ENCODE assay signal across 10 mouse cellular contexts in the genomic region with DNA sequence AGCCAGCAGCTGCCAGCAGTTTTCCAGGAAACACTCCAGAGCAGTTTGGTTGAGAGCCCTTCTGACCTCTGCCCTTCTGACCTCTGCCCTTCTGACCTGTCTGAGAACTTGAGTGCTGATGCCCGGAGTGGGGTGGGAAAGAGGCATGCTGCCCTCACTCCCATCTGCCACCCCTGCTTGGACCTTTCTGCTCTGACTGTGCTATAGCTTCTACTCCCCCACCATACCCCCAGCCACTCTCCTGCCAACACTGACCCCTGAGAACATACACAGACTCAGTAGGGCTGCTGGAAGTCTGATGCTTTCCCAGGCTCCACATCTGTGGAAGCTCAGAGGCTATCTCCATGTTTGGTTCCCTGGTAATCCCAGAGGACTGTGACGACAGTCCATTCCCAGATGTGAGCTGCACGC.
DNase-seq lines count a peak whose midpoint lies in the region; ATAC-seq and TF ChIP-seq lines count a peak whose summit lies in the region.
"Had no signal": no experiment of that assay in that cellular context is flagged by ENCODE, and none has a peak within 500 bp of the region (broad histone marks: within the 10 kb centered on the region; RNA-seq: fewer than 3 reads in every experiment).

No protein-coding gene starts in this region.

- H3K4me2 ChIP-seq in heart, embryonic 12.5 days, result no peak overlapping the region
- no peak overlapping the region for H3K4me2 ChIP-seq in lung, embryonic 14.5 days

- peak; percentile 43 to 74 for DNase-seq in heart, adult 18-20 months
- DNase-seq in brain, embryonic 14.5 days (ENCODE audit: low read depth), result peak; percentile 37
- DNase-seq in heart, postnatal 14 days, result peak; percentile 42 to 63
- peak; percentile 68 for DNase-seq in lung, embryonic 14.5 days
- DNase-seq in cerebellum, adult 11-12 months, result no peak
- DNase-seq in retina, postnatal 1 day, result no peak
- DNase-seq in urinary bladder, postnatal 36 days (ENCODE audit: low spot score in 2 of 2), result no peak
- DNase-seq: cerebellum, postnatal 36 days; thymus, adult 18-20 months had no signal

- H3K36me3 ChIP-seq in heart, embryonic 12.5 days, result no peaks in the 10 kb centered on the region
- no peaks in the 10 kb centered on the region for H3K36me3 ChIP-seq in lung, embryonic 14.5 days (ENCODE audit: insufficient read depth)

- WGBS in heart, embryonic 12.5 days, result 2% methylated on average over 3 of the region's 3 CpGs
- 10% methylated on average over 3 of the region's 3 CpGs for WGBS in lung, embryonic 14.5 days

- ATAC-seq in heart, embryonic 12.5 days (ENCODE audit: insufficient number of reproducible peaks, low FRiP score), result no peak; the same call in 1 of the 2 replicates
- ATAC-seq in lung, embryonic 14.5 days (ENCODE audit: insufficient read depth), result peak; percentile 64

- no peak for TF ChIP-seq POLR2A in brain, embryonic 14.5 days (IDR thresholded peaks at IDR 0.05; ENCODE audit: borderline replicate concordance, extremely low read depth, insufficient read depth, insufficient read length, poor library complexity, severe bottlenecking)

- H3K4me1 ChIP-seq in heart, embryonic 12.5 days (replicated peaks), result peaks cover 22% of the 10 kb centered on the region
- H3K4me1 ChIP-seq in lung, embryonic 14.5 days (ENCODE audit: insufficient read depth), result 0 out of 2 replicates have a peak, but pooled peaks cover 5% of the 10 kb centered on the region

- H3K27ac ChIP-seq in heart, embryonic 12.5 days (ENCODE audit: poor library complexity, severe bottlenecking), result no peak overlapping the region
- H3K27ac ChIP-seq in lung, embryonic 14.5 days (ENCODE audit: low read depth), result no peak overlapping the region

- H3K4me3 ChIP-seq in heart, embryonic 12.5 days, result no peak overlapping the region
- H3K4me3 ChIP-seq in lung, embryonic 14.5 days (ENCODE audit: low read depth, low read length), result no peak overlapping the region

- no peaks in the 10 kb centered on the region for H3K27me3 ChIP-seq in heart, embryonic 12.5 days (replicated peaks)
- H3K27me3 ChIP-seq in lung, embryonic 14.5 days (ENCODE audit: insufficient read depth, low read length), result no peaks in the 10 kb centered on the region

- no peaks in the 10 kb centered on the region for H3K9me3 ChIP-seq in heart, embryonic 12.5 days (replicated peaks)
- H3K9me3 ChIP-seq in lung, embryonic 14.5 days (ENCODE audit: low read depth, low read length), result no peaks in the 10 kb centered on the region

- TF ChIP-seq CTCF in brain, embryonic 14.5 days (IDR thresholded peaks at IDR 0.05; ENCODE audit: borderline replicate concordance, extremely low read depth, insufficient read depth, insufficient read length), result no peak
- TF ChIP-seq CTCF in lung, embryonic 14.5 days (IDR thresholded peaks at IDR 0.05; ENCODE audit: low read depth), result no peak

- H3K9ac ChIP-seq in heart, embryonic 12.5 days, result no peak overlapping the region
- H3K9ac ChIP-seq in lung, embryonic 14.5 days, result no peak overlapping the region

- intact Hi-C loops in heart, postnatal 14 days (cut with DNase I), result no loop called here

Comparison
In these comparisons a context has a peak if more than half of its experiments do, and no peak if none do; other contexts are left out.
1. DNase-seq: peak in heart, adult 18-20 months (2 of 2), brain, embryonic 14.5 days (single experiment), heart, postnatal 14 days (2 of 2) and lung, embryonic 14.5 days (single experiment); none in cerebellum, adult 11-12 months (single experiment), retina, postnatal 1 day (single experiment) and urinary bladder, postnatal 36 days (0 of 2).